Mouse (Mus musculus): ENCODE results near the gene Pim3. TPM values are rescaled to one million over a fixed set of nuclear protein-coding genes. Genes with fewer than 3 reads are reported as not detected.
A peak's percentile ranks its signal among the peaks of the same experiment; 100 is the strongest.
"Not testable (repeated sequence)": the region's sequence is repeated elsewhere in the genome, so short reads cannot be mapped to it uniquely, and the experiment has no call there.

Pim3 gene
- total RNA-seq (2021) = 10 to 100 TPM; 35.7 to 35.9 TPM

DNA sequence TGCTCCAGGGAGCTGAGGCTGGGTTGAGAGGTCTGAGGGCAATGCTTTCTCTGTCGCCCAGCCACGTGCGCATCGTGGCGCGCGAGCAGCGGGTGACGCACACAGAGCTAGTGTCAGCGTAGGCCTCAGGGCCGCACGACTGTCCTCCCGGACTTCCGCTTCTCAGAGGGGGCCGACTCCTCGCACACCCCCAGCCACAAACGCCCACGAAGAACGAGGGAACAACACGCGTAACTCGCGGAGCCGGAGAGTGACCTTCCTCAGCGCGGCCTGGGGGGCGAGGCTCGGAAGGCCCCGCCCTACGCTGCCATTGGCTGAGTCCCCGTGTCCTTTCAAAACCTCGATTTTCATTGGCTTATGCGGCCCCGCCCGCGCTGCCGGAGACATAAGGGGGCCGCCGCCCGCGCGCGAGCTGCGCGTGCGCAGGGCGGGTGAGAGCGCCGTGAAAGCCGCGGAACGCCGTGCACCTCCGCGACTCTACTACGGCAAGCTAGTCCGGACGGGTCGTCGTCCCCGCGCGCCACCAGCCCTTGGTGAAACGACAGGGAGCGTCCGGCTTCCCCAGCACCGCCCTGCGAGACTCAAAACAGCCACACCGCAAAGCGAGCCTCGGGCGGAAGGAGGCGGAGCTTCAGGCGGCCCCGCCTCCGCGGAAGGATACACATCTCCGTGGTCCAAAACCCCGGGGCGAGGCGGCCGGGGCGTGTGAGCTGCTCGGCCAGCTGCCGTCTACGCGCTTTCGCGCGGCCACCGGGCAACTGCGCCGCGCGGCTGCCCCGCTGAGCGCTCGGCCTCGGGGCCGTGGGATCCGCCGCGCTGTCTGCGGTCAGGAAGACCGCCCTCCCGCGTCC lies at the start of gene Pim3:
Gene Pim3 (plus strand): TSS at position 415 of the 851 bp plus-strand sequence.
- peak; percentile 98 to 99 for DNase-seq (ENCODE audit: low spot score in 2 of 2)
- intact Hi-C loops (cut with DNase I) = loop anchor here (1.0 to 5.0 kb wide), 2 partner anchors 24 to 35 kb away; no protein-coding TSS in a partner anchor

DNA sequence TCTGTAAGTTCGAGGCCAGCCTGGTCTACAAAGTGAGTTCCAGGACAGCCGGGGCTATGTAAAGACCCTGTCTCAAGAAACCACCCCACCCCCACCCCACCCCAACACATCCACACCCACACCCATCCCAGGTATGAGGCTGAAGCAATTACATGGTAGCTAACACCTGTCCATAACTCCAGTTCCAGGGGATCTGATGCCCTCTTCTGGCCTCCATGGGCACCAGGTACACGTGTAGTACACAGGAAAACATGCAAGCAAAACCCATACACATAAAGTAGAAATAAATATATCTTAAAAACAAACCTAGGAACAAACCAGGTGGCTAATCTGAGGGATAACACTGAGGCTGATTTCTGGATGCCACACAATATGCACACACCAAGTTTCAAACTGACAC lies 48.7 kb upstream of the Pim3 start:
- intact Hi-C loops (cut with DNase I) = no loop called here
- no peak for DNase-seq (ENCODE audit: low spot score in 2 of 2)

DNA sequence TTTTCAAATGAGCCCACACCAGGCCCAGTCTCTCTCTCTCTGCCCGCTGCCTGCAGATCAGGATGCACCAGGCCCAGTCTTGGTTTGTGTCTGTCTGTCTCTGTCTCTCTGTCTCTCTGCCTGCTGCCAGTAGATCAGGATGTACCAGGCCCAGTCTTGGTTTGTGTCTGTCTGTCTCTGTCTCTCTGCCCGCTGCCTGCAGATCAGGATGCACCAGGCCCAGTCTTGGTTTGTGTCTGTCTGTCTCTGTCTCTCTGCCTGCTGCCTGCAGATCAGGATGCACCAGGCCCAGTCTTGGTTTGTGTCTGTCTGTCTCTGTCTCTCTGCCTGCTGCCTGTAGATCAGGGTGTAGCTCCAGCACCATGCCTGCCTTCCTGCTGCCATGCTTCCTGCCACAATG lies 48.1 kb upstream of the Pim3 start:
- intact Hi-C loops (cut with DNase I); DNase-seq (ENCODE audit: low spot score in 2 of 2): not testable (repeated sequence)

DNA sequence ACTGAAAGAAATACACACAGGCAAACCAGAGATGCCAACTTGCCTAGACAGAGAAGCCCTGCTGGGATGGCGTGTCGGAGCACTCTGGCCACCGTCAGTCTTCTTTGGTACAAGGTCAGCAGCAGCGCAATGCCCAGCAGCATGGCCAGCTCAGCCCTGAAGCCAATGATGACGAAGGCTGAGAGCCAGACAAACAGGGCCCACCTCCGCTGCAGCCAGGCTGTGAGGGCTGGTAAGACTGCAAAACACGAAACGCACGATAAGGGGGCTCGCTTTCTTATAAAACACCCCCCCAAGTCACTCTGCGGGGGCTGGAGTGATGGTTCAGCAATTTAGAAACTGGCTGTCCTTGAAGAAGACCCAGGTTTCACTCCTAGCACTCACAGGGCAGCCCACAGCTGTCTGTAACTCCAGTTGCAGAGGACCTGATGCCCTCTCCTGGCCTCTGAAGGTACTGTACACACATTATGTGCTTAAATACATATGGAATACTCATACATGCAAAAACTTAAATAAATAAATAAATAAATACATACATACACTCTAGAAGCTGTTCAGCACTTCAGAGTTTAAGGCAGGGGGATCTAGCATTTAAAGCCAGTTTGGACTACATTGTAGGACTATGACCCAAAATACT lies 47.5 kb upstream of the Pim3 start:
- intact Hi-C loops (cut with DNase I) = no loop called here

DNA sequence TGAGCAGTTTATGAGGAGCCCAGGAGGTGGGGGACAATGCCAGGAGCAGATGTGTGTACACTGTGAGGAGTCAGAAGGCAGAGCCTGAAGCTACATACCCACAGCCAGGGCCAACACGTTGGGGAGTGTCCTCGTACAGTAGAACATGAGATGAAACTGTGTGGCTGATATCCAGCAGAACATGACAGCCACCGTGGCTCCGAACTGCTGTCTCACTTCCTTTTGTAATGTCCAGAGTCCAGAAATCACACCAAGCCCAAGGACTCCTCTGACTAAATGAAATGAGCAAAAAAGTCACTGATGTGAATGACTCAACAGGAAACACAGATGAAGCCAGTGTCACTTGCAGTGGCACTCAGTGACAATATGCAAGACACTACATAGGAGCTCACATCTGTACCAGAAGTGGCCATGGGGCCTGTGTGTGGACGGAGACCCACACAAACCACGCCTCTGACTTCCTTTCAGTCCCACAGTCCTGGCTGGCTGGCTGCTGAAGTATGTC lies 46.7 kb upstream of the Pim3 start:
- intact Hi-C loops (cut with DNase I) = no loop called here
- DNase-seq (ENCODE audit: low spot score in 2 of 2) = no peak

More for the DNA sequence above, 47.5 kb upstream of the Pim3 start:
- no peak for DNase-seq (ENCODE audit: low spot score in 2 of 2)

DNA sequence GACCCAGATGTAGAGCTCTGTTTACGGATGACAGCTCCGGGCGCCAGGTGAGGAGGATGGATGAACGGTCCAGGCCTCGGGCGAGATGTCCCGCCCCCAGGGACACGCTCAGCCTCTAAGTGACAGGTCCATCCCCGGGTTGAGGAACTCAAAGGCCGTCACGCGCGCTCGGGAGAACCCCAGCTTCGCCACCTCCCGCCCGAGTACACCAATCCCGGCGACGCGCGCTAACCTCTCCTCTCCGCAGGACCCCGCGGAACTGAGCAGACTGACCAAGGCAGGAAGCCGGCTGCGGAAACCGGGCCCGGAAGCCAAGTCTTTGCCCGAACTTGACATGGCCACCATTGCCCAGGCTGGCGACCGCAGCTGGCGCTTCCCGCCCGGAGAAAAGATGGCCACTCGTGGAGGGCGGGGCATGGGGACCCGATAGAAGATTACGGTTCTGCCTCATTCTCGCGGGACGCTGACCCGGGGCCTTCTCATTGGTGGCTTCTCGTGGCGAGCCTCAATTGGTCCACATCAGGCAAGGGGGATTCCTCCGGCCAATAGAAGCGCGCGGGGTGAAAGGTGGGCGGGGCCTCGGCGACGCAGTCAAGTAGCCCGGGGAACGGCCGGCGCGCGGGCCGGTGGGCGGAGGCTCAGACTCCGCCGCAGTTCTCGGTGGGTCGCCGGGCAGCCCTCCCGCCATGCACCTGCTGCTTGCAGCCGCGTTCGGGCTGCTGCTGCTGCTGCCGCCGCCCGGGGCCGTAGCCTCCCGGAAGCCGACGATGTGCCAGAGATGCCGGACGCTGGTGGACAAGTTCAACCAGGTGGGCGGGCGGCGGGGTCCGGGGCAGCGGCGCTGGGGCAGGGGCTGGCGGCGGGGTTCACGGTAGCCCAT lies 42.7 kb upstream of the Pim3 start, which contains the start of the genes Alg12 and Creld2:
Gene Alg12 (minus strand): TSS at position 293 of the 880 bp plus-strand sequence.
Gene Creld2 (plus strand): TSS at position 621 of the 880 bp plus-strand sequence.
- intact Hi-C loops (cut with DNase I) = no loop called here
- peak; percentile 100 for DNase-seq (ENCODE audit: low spot score in 2 of 2)

DNA sequence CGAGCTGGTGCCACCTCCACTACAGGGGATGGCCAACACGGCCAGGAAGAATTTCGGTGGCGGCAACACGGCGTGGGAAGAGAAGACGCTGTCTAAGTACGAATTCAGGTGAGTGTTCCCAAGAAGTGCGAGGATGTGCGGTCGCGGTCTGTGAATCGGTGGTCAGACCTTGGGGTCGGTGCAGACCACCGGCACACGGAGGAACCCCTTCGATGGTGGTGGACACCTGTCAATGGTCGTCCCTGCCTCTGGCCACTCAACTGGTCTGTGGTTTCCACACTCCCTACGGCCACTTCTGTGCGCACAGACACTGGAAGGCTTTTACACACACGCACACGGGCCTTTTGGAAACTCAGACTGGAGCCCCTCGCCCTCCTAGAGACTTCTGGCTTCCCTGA lies 42.1 kb upstream of the Pim3 start:
- intact Hi-C loops (cut with DNase I) = loop anchor here (10.0 kb wide), 1 partner anchor 395 kb away; the partner anchor contains the start of gene Ppp6r2
- DNase-seq (ENCODE audit: low spot score in 2 of 2) = no peak

DNA sequence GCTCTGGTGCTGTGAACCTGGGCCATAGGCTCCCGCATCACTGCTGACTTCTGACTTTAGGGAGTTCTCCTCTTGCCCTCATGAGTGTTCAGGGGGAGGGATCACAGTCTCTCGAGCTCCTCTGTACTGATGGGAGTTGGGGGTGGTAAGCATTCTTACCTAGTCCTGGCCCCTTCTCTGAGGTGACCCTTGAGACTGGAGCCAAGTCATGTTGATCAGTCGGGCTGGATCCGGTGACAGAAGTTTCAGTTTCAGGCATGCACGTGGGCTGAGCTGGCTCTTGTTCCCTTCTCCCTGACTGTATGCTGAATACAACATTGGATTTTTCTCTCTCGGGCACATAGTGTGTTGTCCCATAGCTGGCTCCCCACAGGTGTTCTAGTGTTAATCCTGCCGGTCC lies 40.6 kb upstream of the Pim3 start:
- intact Hi-C loops (cut with DNase I) = loop anchor here (10.0 kb wide), 1 partner anchor 393 kb away; the partner anchor contains the start of gene Ppp6r2
- no peak for DNase-seq (ENCODE audit: low spot score in 2 of 2)

DNA sequence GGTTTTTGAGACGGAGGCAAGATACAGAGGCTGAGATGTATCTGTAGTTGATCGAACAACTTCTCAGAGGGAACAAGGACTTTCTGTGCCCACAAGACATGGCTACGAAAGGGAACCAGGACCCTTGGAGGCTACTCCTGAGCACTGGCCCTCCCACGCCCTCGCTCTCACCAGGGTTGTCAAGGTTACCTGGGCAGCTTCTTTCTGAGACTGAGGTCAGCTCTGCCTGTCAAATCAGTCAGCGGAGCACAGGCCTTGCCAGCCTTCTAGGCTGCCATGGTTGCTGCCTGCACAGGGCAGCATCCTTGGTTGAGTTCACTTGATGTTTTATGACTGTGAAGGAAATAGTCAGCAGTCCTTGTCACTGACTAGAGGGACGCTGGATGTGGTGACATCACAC lies 39.5 kb upstream of the Pim3 start:
- DNase-seq (ENCODE audit: low spot score in 2 of 2) = no peak
- intact Hi-C loops (cut with DNase I) = loop anchor here (10.0 kb wide), 1 partner anchor 392 kb away; the partner anchor contains the start of gene Ppp6r2

DNA sequence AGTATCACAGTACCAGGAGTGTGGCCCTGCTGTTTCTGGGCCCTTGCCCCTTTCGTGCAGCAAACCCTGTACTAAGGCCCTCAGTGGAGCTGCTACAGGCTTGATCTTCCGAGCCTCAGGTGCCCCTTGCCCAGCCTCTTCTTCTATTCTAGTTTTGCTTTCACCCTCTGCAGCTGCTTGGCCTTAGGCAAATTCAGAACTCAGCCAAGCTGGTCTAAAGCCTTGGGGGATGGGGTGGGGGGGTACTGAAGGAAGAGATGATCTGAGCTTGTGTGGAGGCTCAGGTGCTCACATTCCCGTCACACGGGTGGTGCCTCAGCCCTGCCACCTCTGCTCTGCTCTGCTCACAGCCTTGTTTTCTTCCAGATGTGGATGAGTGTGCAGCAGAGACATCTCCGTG lies 38.6 kb upstream of the Pim3 start:
- no peak for DNase-seq (ENCODE audit: low spot score in 2 of 2)
- intact Hi-C loops (cut with DNase I) = loop anchor here (10.0 kb wide), 1 partner anchor 391 kb away; the partner anchor contains the start of gene Ppp6r2

DNA sequence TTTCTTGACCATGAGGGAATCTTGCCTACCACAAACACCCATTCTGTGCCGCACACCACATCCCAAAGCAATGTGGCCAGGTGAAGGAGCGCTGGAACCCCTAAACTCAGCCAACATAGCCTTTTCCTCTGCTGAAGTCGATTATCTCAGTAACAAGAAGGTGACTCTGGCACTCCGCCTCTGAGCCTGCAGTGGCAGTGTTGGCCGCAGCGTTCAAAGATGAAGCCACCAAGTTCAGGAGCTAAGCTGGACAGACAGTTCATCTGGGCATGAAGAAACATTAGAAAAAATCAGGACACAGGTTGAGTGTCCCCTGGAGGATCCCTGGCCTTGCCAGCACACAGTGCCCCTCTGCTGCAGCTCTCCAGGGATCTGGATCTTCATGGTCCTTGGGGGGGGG lies 34.5 kb upstream of the Pim3 start:
- no peak for DNase-seq (ENCODE audit: low spot score in 2 of 2)
- intact Hi-C loops (cut with DNase I) = loop anchor here (5.0 to 10.0 kb wide), 3 partner anchors 35 to 387 kb away; partner anchors contain the start of genes Pim3, Ppp6r2 and Trabd

DNA sequence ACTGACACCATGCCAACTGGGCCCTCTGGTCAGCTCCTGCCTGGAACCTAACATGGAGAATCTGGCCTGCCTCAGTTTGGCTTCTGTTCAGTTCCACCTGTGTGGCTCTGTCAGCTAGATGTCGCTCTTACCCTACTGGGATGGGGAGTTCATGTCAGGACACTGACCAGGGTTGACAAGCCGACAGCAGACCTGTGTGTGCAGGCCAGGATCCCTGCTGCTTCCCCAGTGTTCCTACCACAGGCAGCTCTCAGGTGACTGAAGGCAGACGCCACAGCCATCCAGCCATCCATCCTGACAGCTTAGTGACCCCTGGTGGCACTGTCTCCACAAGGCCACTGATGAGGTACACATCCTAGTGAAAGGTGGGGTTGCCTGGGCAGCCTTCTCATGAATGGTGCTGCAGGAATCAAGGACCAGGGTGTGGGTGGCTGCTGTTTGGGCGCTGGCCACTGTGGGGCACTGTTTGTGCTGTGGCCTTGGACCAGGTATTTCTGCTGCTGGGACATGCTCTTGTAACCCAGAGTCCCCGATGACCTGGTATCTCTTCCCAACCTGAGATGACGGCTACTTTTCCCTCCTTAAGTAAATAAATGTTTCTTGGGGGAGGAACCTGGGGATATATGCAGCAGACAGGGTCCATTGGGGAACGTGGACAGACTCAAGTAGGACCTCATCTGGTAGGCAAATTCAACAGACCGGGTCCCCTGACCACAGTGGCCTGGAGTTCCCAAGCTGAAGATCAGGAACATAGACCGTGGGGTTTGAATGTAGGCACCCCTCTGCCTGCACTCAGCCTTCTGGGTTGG lies 33.8 kb upstream of the Pim3 start:
- DNase-seq (ENCODE audit: low spot score in 2 of 2) = no peak
- intact Hi-C loops (cut with DNase I) = loop anchor here (1.0 to 10.0 kb wide), 5 partner anchors 34 to 387 kb away; partner anchors contain the start of genes Pim3, Ppp6r2 and Trabd

DNA sequence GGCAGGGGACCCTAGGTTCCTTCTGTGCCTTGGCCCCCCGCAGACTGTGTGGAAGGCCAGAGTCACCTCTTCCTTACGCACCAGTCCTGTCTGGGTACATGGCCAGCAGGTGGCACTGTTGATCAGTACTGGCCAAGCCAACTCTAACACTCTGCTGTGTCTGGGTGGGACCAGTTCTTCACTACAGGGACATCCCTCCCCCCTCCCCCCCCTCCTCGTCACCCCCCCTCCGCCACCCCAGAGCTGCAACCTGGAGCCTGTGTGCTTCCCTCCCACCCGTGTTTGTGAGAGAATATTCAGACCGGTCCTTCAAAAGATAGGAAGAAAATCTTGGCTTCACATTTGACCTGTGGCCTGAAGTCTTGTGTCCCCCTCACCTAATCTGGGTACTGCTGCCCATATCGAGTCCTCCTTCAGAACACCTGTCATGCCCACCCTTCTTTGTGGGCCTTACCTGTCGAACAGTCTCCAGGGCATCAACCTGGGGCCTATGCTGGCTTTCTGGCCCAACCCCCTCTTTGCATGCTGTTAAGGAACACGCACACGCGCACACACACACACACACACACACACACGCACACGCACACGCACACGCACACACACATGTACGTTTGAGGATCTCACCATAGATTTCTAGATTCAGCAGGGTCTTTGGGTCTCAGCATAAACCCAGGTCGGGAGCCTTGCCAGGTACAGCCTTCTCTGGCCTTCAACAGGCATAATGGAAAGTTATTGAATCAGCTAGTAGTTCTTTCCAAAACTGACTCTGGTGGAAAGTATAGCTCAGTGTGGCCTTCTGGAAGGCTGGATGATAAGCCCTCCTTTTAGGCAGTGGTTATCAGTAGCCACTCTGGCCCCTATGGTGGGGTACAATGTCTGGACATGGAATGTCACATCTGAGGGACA lies 32.9 kb upstream of the Pim3 start:
- intact Hi-C loops (cut with DNase I) = loop anchor here (1.0 to 10.0 kb wide), 5 partner anchors 33 to 386 kb away; partner anchors contain the start of genes Pim3, Ppp6r2 and Trabd
- peak; percentile 84 to 86 for DNase-seq (ENCODE audit: low spot score in 2 of 2)

DNA sequence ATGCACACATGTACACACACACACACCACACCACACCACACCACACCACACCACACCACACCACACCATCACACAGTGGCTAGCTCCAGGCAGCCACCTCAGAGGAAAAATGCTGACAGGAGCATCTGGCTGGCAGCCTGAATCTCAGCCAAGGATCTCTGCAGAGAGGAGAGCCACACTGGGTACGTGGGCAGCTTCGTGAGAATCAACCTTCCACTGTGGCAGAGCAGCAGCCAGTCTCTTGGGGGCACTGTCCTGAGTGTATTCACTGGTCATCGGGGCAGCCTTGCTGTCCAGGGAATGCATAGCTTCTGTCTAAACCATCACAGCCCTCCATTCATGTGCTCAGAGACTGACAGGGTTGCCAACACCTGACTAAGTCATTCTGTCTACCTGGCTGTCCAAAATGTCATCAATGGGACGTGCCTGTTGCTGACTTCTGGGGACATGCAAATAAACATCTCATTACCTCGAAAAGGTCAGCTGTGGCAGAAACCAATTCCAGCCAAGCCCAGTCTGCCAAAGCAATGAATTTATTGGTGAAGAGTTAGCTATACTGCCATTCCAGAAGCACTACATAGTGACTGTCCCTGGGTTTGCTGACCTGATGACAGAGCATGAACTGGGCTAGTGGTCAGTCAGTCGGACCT lies 32.1 kb upstream of the Pim3 start:
- peak in 1 of 2 experiments; percentile 77 for DNase-seq (ENCODE audit: low spot score in 2 of 2)
- intact Hi-C loops (cut with DNase I) = loop anchor here (5.0 to 10.0 kb wide), 3 partner anchors 32 to 385 kb away; partner anchors contain the start of genes Pim3, Ppp6r2 and Trabd

DNA sequence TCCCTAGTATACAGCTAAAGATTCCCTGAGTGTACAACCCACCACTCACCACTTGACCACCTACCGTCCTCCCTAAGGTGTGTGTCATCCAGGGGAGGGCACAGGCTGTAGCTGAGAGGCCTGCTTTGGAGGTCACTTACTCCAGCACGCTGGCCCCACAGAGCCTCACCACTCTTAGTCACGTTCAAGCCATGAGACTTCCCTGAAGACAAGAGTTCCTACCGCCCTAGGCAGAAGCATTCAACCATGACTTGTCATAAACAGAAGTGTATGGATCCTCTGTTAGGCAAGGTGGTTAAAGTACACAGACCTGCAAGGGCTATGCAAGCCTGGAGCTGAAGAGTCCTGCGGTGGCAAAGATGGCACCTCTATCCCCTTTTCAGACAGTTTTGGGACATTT lies 31.3 kb upstream of the Pim3 start:
- intact Hi-C loops (cut with DNase I) = no loop called here
- DNase-seq (ENCODE audit: low spot score in 2 of 2) = no peak

DNA sequence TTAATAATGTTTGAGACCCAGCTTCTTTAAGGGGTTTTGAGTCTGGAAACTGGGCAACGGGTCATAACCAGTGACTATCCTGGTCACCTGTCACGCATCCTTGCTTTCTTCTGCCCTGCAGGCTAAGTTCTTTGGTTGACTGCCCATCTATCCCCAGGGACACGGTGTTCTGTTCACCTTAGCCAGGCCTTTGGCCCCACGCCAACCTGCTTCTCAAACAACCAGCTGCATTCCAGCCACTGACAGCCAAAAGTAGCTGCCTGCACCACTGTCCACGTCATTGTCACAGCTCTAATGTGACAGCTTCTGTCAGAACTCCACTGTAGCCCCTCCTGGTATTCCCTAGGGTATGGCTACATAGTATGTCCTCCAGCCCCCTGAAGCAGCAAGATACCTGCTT lies 30.5 kb upstream of the Pim3 start:
- intact Hi-C loops (cut with DNase I) = no loop called here
- DNase-seq (ENCODE audit: low spot score in 2 of 2) = no peak

DNA sequence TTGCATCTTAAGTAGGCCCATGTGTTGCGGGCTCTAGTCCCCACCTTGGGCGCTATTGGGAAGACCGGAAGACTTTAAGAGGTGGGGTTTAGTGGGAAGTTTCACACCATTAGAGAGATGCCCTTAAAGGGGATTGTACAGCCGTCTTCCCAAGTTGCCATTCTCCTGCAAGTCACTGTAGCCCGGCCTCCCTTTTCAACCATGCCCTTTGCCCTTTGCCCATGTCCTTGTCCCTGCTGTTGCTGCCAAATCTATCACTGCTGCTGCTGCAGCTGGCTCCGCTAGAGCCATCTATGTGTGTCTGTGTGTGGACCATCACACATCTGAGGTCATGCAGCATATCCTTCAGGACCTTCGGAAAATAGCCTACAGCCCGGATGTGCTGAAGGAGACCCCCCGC lies 29.4 kb upstream of the Pim3 start:
- DNase-seq (ENCODE audit: low spot score in 2 of 2) = no peak
- intact Hi-C loops (cut with DNase I) = no loop called here

All from left cerebral cortex, postnatal 25 days (tissue).